In genomic region chr11:109443468-109444263, GRCm38 (mm10) we compare ENCODE assay signal across 28 mouse cellular contexts. TPM values are rescaled to one million over a fixed set of nuclear protein-coding genes. Genes with fewer than 3 reads are reported as not detected.
DNase-seq lines count a peak whose midpoint lies in the region; ATAC-seq and TF ChIP-seq lines count a peak whose summit lies in the region.
"Had no signal": no experiment of that assay in that cellular context is flagged by ENCODE, and none has a peak within 500 bp of the region (broad histone marks: within the 10 kb centered on the region; RNA-seq: fewer than 3 reads in every experiment).

No protein-coding gene starts in this region.

- peak; percentile 32; the same call in 1 of the 2 replicates for TF ChIP-seq CTCF in kidney, postnatal 0 days (IDR thresholded peaks at IDR 0.05; ENCODE audit: low read depth)
- TF ChIP-seq CTCF in G1E (IDR thresholded peaks at IDR 0.05; ENCODE audit: low read depth, low read length), result no peak

- 87% methylated on average over 8 of the region's 8 CpGs for WGBS in kidney, postnatal 0 days
- 72% methylated on average over 8 of the region's 8 CpGs for WGBS in liver, embryonic 12.5 days (ENCODE audit: insufficient replicate concordance)
- 91% methylated on average over 8 of the region's 8 CpGs for WGBS in forebrain, embryonic 11.5 days

- 0 out of 2 replicates have a peak, but pooled peaks cover 3% of the 10 kb centered on the region for H3K4me1 ChIP-seq in kidney, postnatal 0 days (replicated peaks; ENCODE audit: insufficient read depth, low read length)
- peaks cover 78% of the 10 kb centered on the region for H3K4me1 ChIP-seq in G1E (ENCODE audit: insufficient read depth, low read depth, low read length)
- H3K4me1 ChIP-seq in liver, embryonic 12.5 days, result peaks cover 48% of the 10 kb centered on the region
- 0 out of 2 replicates have a peak, but pooled peaks cover 4% of the 10 kb centered on the region for H3K4me1 ChIP-seq in forebrain, embryonic 11.5 days (replicated peaks; ENCODE audit: control insufficient read depth, insufficient read depth, low read length)

- no peak overlapping the region for H3K4me3 ChIP-seq in kidney, postnatal 0 days (replicated peaks; ENCODE audit: low read depth, low read length)
- H3K4me3 ChIP-seq in G1E (ENCODE audit: low read depth, low read length), result no peak overlapping the region; the same call in 1 of the 2 replicates
- H3K4me3 ChIP-seq in liver, embryonic 12.5 days, result no peak overlapping the region
- H3K4me3 ChIP-seq in forebrain, embryonic 11.5 days (ENCODE audit: low read depth, low read length), result no peak overlapping the region
- H3K4me3 ChIP-seq: embryonic facial prominence, embryonic 13.5 days; erythroblast, embryonic 14.5 days; hindbrain, embryonic 10.5 days; midbrain, embryonic 10.5 days had no signal

- H3K9me3 ChIP-seq in kidney, postnatal 0 days (replicated peaks; ENCODE audit: low read length), result no peaks in the 10 kb centered on the region
- H3K9me3 ChIP-seq in G1E (replicated peaks), result no peaks in the 10 kb centered on the region
- H3K9me3 ChIP-seq in liver, embryonic 12.5 days (replicated peaks), result no peaks in the 10 kb centered on the region
- H3K9me3 ChIP-seq in forebrain, embryonic 11.5 days (ENCODE audit: control insufficient read depth, low read length), result no peaks in the 10 kb centered on the region
- H3K9me3 ChIP-seq: embryonic facial prominence, embryonic 13.5 days; hindbrain, embryonic 10.5 days; midbrain, embryonic 10.5 days had no signal

- no peak for ATAC-seq in kidney, postnatal 0 days (replicated peaks; ENCODE audit: low FRiP score, low read depth)
- peak; percentile 11; the same call in 1 of the 2 replicates for ATAC-seq in G1E (ENCODE audit: extremely low read depth, insufficient number of reproducible peaks, low FRiP score, poor library complexity, severe bottlenecking)
- ATAC-seq in liver, embryonic 12.5 days, result peak; percentile 45; the same call in 1 of the 2 replicates
- ATAC-seq in forebrain, embryonic 11.5 days (replicated peaks; ENCODE audit: low FRiP score), result no peak
- ATAC-seq: hindbrain, embryonic 16.5 days had no signal

- H3K9ac ChIP-seq in kidney, postnatal 0 days (ENCODE audit: low read depth, low read length), result no peak overlapping the region
- H3K9ac ChIP-seq in liver, embryonic 12.5 days, result no peak overlapping the region
- H3K9ac ChIP-seq in forebrain, embryonic 11.5 days (ENCODE audit: low read length), result no peak overlapping the region
- H3K9ac ChIP-seq: embryonic facial prominence, embryonic 13.5 days had no signal

- H3K4me2 ChIP-seq in kidney, postnatal 0 days (ENCODE audit: low read length), result no peak overlapping the region
- H3K4me2 ChIP-seq in liver, embryonic 12.5 days, result 0 out of 2 replicates have a peak overlapping the region, but pooled peaks have one; percentile 6
- no peak overlapping the region for H3K4me2 ChIP-seq in forebrain, embryonic 11.5 days (ENCODE audit: low read depth, low read length, severe bottlenecking)
- H3K4me2 ChIP-seq: embryonic facial prominence, embryonic 13.5 days; heart, embryonic 11.5 days had no signal

- DNase-seq in kidney, postnatal 0 days (ENCODE audit: low spot score), result no peak
- no peak for DNase-seq in kidney, postnatal 25 days
- DNase-seq in 416B (ENCODE audit: low read depth), result peak; percentile 32
- no peak for DNase-seq in G1E (ENCODE audit: low spot score)
- DNase-seq in forebrain, embryonic 11.5 days (ENCODE audit: low spot score), result no peak
- no peak for DNase-seq in kidney, adult 11 months
- DNase-seq in adrenal gland, postnatal 36 days, result no peak
- DNase-seq: adrenal gland, adult 2 months; cerebellum, adult 2 months; kidney, adult 2 months had no signal

- no peak overlapping the region for H3K27ac ChIP-seq in kidney, postnatal 0 days
- 0 out of 2 replicates have a peak overlapping the region, but pooled peaks have one; percentile 2 for H3K27ac ChIP-seq in liver, embryonic 12.5 days
- H3K27ac ChIP-seq in forebrain, embryonic 11.5 days (ENCODE audit: low read depth, low read length), result no peak overlapping the region
- H3K27ac ChIP-seq: embryonic facial prominence, embryonic 13.5 days; hindbrain, embryonic 10.5 days; macrophage; midbrain, embryonic 10.5 days had no signal

- H3K36me3 ChIP-seq in kidney, postnatal 0 days (ENCODE audit: insufficient read depth, low read length), result no peaks in the 10 kb centered on the region
- peaks cover 26% of the 10 kb centered on the region for H3K36me3 ChIP-seq in G1E (replicated peaks)
- H3K36me3 ChIP-seq in liver, embryonic 12.5 days, result peaks cover 4% of the 10 kb centered on the region
- no peaks in the 10 kb centered on the region for H3K36me3 ChIP-seq in forebrain, embryonic 11.5 days (ENCODE audit: control insufficient read depth, insufficient read depth, low read length)
- H3K36me3 ChIP-seq: embryonic facial prominence, embryonic 13.5 days; hindbrain, embryonic 10.5 days; midbrain, embryonic 10.5 days had no signal

- no peaks in the 10 kb centered on the region for H3K27me3 ChIP-seq in kidney, postnatal 0 days (ENCODE audit: insufficient read depth, low read length)
- no peaks in the 10 kb centered on the region for H3K27me3 ChIP-seq in G1E (ENCODE audit: insufficient read depth, low read length)
- H3K27me3 ChIP-seq in liver, embryonic 12.5 days (replicated peaks), result no peaks in the 10 kb centered on the region
- H3K27me3 ChIP-seq in forebrain, embryonic 11.5 days (ENCODE audit: control insufficient read depth, insufficient read depth, low read length), result no peaks in the 10 kb centered on the region
- H3K27me3 ChIP-seq: embryonic facial prominence, embryonic 13.5 days had no signal

RNA-seq across cellular contexts. Expression of gene Amz2, which starts 17.9 kb away (rescaled TPM):
- polyA plus RNA-seq in kidney, postnatal 0 days (2015; fragmentation: Nextera tagmentation; extraction: Ambion mirVana), result 30.4 and 32.8 TPM in 2 replicates
- total RNA-seq in G1E (2014; fragmentation: Nextera tagmentation) (106 and 127 TPM in 2 replicates), G1E (2017) (94.9 and 114 TPM in 2 replicates)
- polyA plus RNA-seq in G1E (2012), result 9.8 and 17.3 TPM in 2 replicates
- 15.6 and 17.8 TPM in 2 replicates for polyA plus RNA-seq in liver, embryonic 12.5 days (2016; fragmentation: Nextera tagmentation; extraction: Ambion mirVana)
- polyA plus RNA-seq in forebrain, embryonic 11.5 days (2014; fragmentation: Nextera tagmentation; extraction: Ambion mirVana), result 46.6 and 48.2 TPM in 2 replicates
- 10 to 100 TPM; 36.7 to 49.2 TPM for total RNA-seq in adrenal gland, postnatal 36 days (2021)

RNA-seq across cellular contexts. Expression of gene Arsg, which starts 29.5 kb away (rescaled TPM):
- 9.1 and 9.9 TPM in 2 replicates for polyA plus RNA-seq in kidney, postnatal 0 days (2015; fragmentation: Nextera tagmentation; extraction: Ambion mirVana)
- total RNA-seq in G1E (2014; fragmentation: Nextera tagmentation), result 6.1 and 8.8 TPM in 2 replicates
- total RNA-seq in G1E (2017), result 2.0 and 3.3 TPM in 2 replicates
- polyA plus RNA-seq in G1E (2012), result 0.58 and 1.0 TPM in 2 replicates
- polyA plus RNA-seq in liver, embryonic 12.5 days (2016; fragmentation: Nextera tagmentation; extraction: Ambion mirVana), result 2.9 and 3.7 TPM in 2 replicates
- 2.7 and 3.2 TPM in 2 replicates for polyA plus RNA-seq in forebrain, embryonic 11.5 days (2014; fragmentation: Nextera tagmentation; extraction: Ambion mirVana)
- total RNA-seq in adrenal gland, postnatal 36 days (2021), result 1 to 10 TPM; 5.3 to 7.1 TPM

RNA-seq across cellular contexts. Expression of gene Slc16a6, which starts 29.7 kb away (rescaled TPM):
- 5.3 and 7.8 TPM in 2 replicates for polyA plus RNA-seq in kidney, postnatal 0 days (2015; fragmentation: Nextera tagmentation; extraction: Ambion mirVana)
- 95.0 and 101 TPM in 2 replicates for total RNA-seq in G1E (2014; fragmentation: Nextera tagmentation)
- total RNA-seq in G1E (2017), result 18.9 and 20.4 TPM in 2 replicates
- polyA plus RNA-seq in G1E (2012), result 32.4 and 37.1 TPM in 2 replicates
- polyA plus RNA-seq in liver, embryonic 12.5 days (2016; fragmentation: Nextera tagmentation; extraction: Ambion mirVana), result 51.5 and 53.7 TPM in 2 replicates
- polyA plus RNA-seq in forebrain, embryonic 11.5 days (2014; fragmentation: Nextera tagmentation; extraction: Ambion mirVana), result 4.8 and 6.0 TPM in 2 replicates
- 1 to 10 TPM in 1 of 2 experiments, under 1 TPM in 1; 0.43 to 1.5 TPM for total RNA-seq in adrenal gland, postnatal 36 days (2021)

RNA-seq across cellular contexts. Expression of gene 9930022D16Rik, which starts 29.9 kb away (rescaled TPM):
- 0.04 TPM in 1 of 2 replicates, not detected in the other for polyA plus RNA-seq in kidney, postnatal 0 days (2015; fragmentation: Nextera tagmentation; extraction: Ambion mirVana)
- total RNA-seq in G1E (2014; fragmentation: Nextera tagmentation), result 0.63 TPM in 1 of 2 replicates, not detected in the other
- total RNA-seq in G1E (2017), result 0.44 and 0.52 TPM in 2 replicates
- polyA plus RNA-seq in G1E (2012), result not detected in 2 replicates
- polyA plus RNA-seq in liver, embryonic 12.5 days (2016; fragmentation: Nextera tagmentation; extraction: Ambion mirVana), result not detected in 2 replicates
- polyA plus RNA-seq in forebrain, embryonic 11.5 days (2014; fragmentation: Nextera tagmentation; extraction: Ambion mirVana), result not detected in 2 replicates
- total RNA-seq in adrenal gland, postnatal 36 days (2021), result not detected
- total RNA-seq: adrenal gland, adult 2 months; gastrocnemius, adult 8-10 months; heart, postnatal 10 days; left cerebral cortex, postnatal 36 days had no signal
- polyA plus RNA-seq: adrenal gland, adult 2 months; C2C12; cerebellum, adult 2 months; embryonic facial prominence, embryonic 13.5 days; forebrain, embryonic 14.5 days; gonadal fat pad, adult 2 months; hindbrain, embryonic 10.5 days; hindbrain, embryonic 16.5 days; kidney, adult 2 months; limb, embryonic 14.5 days; lung, adult 2 months; midbrain, embryonic 10.5 days; testis, adult 2 months; urinary bladder, adult 2 months had no signal

Comparison
In these comparisons a context has a peak if more than half of its experiments do, and no peak if none do; other contexts are left out.
1. ATAC-seq: peak in G1E (single experiment) and liver, embryonic 12.5 days (single experiment); none in kidney, postnatal 0 days (single experiment) and forebrain, embryonic 11.5 days (single experiment).